Comparison of ENCODE assay signal across 9 mouse cellular contexts in genomic region chr5:43665144-43665543, GRCm38 (mm10). TPM values are rescaled to one million over a fixed set of nuclear protein-coding genes. Genes with fewer than 3 reads are reported as not detected.
DNase-seq lines count a peak whose midpoint lies in the region; ATAC-seq and TF ChIP-seq lines count a peak whose summit lies in the region.
"Had no signal": no experiment of that assay in that cellular context is flagged by ENCODE, and none has a peak within 500 bp of the region (broad histone marks: within the 10 kb centered on the region; RNA-seq: fewer than 3 reads in every experiment).

No protein-coding gene starts in this region.

- 0 out of 2 replicates have a peak overlapping the region, but pooled peaks have one; percentile 8 for H3K4me3 ChIP-seq in forebrain, postnatal 0 days (ENCODE audit: low read depth, low read length)
- H3K4me3 ChIP-seq in hindbrain, postnatal 0 days (ENCODE audit: low read length) = peak overlapping the region; percentile 29
- H3K4me3 ChIP-seq in midbrain, embryonic 10.5 days = peak overlapping the region; percentile 35

- peak overlapping the region; percentile 23; the same call in 1 of the 2 replicates for H3K4me2 ChIP-seq in forebrain, postnatal 0 days (ENCODE audit: low read depth)
- H3K4me2 ChIP-seq in hindbrain, postnatal 0 days (ENCODE audit: low read depth, low read length) = peak overlapping the region; percentile 56

- no peak overlapping the region for H3K27ac ChIP-seq in forebrain, postnatal 0 days (ENCODE audit: low read depth, low read length)
- no peak overlapping the region; the same call in 1 of the 2 replicates for H3K27ac ChIP-seq in hindbrain, postnatal 0 days
- no peak overlapping the region for H3K27ac ChIP-seq in midbrain, embryonic 10.5 days (replicated peaks)
- H3K27ac ChIP-seq: liver, embryonic 14.5 days had no signal

- H3K27me3 ChIP-seq in forebrain, postnatal 0 days (ENCODE audit: insufficient read depth, low read length) = no peaks in the 10 kb centered on the region
- H3K27me3 ChIP-seq in hindbrain, postnatal 0 days (ENCODE audit: insufficient read depth, low read length) = no peaks in the 10 kb centered on the region
- no peaks in the 10 kb centered on the region for H3K27me3 ChIP-seq in midbrain, embryonic 10.5 days (ENCODE audit: low read depth, poor library complexity, severe bottlenecking)

- DNase-seq in gastrocnemius, adult 18-20 months (ENCODE audit: low spot score) = peak; percentile 40
- no peak for DNase-seq in gastrocnemius, postnatal 25 days
- peak; percentile 62 for DNase-seq in forebrain, postnatal 0 days
- peak; percentile 77 for DNase-seq in hindbrain, postnatal 0 days (ENCODE audit: low spot score)
- no peak for DNase-seq in midbrain, embryonic 10.5 days (ENCODE audit: low spot score)
- no peak for DNase-seq in ovary, adult 18-20 months (ENCODE audit: low spot score)
- DNase-seq in adrenal gland, postnatal 25 days = no peak

- H3K4me1 ChIP-seq in forebrain, postnatal 0 days (ENCODE audit: insufficient read depth) = no peaks in the 10 kb centered on the region
- H3K4me1 ChIP-seq in hindbrain, postnatal 0 days (ENCODE audit: insufficient read depth, low read length) = peaks cover 9% of the 10 kb centered on the region
- peaks cover 41% of the 10 kb centered on the region for H3K4me1 ChIP-seq in midbrain, embryonic 10.5 days

- no peaks in the 10 kb centered on the region for H3K9me3 ChIP-seq in forebrain, postnatal 0 days (ENCODE audit: low read length)
- H3K9me3 ChIP-seq in hindbrain, postnatal 0 days (ENCODE audit: low read length) = no peaks in the 10 kb centered on the region
- H3K9me3 ChIP-seq in midbrain, embryonic 10.5 days (replicated peaks) = no peaks in the 10 kb centered on the region

- no peak for TF ChIP-seq CTCF in forebrain, postnatal 0 days (IDR thresholded peaks at IDR 0.05; ENCODE audit: low read depth)
- peak; percentile 11; the same call in 1 of the 2 replicates for TF ChIP-seq CTCF in hindbrain, postnatal 0 days (IDR thresholded peaks at IDR 0.05; ENCODE audit: low read depth)

- 12% methylated on average over 5 of the region's 5 CpGs for WGBS in forebrain, postnatal 0 days
- WGBS in hindbrain, postnatal 0 days = 20% methylated on average over 5 of the region's 5 CpGs
- 26% methylated on average over 5 of the region's 5 CpGs for WGBS in midbrain, embryonic 10.5 days

- peak; percentile 58 for ATAC-seq in forebrain, postnatal 0 days
- peak; percentile 53; the same call in 1 of the 2 replicates for ATAC-seq in hindbrain, postnatal 0 days
- ATAC-seq in inflammation-experienced regulatory T-cells, adult 6 months = no peak

- no peaks in the 10 kb centered on the region for H3K36me3 ChIP-seq in forebrain, postnatal 0 days (ENCODE audit: insufficient read depth)
- no peaks in the 10 kb centered on the region for H3K36me3 ChIP-seq in hindbrain, postnatal 0 days (ENCODE audit: insufficient read depth, low read length)
- no peaks in the 10 kb centered on the region for H3K36me3 ChIP-seq in midbrain, embryonic 10.5 days

- no peak overlapping the region for H3K9ac ChIP-seq in forebrain, postnatal 0 days
- H3K9ac ChIP-seq in hindbrain, postnatal 0 days (replicated peaks; ENCODE audit: low read length) = peak overlapping the region; percentile 17; the same call in 1 of the 2 replicates
- H3K9ac ChIP-seq: liver, embryonic 14.5 days had no signal

RNA-seq across cellular contexts. Expression of gene Cc2d2a, which starts 3.0 kb away (rescaled TPM):
- 1 to 10 TPM; 4.0 to 5.7 TPM for total RNA-seq in gastrocnemius, adult 18-20 months (2021)
- 1 to 10 TPM; 7.2 to 7.7 TPM for total RNA-seq in gastrocnemius, postnatal 25 days (2021)
- total RNA-seq in forebrain, postnatal 0 days (2014; rRNA removed) = 9.4 and 10.2 TPM in 2 replicates
- 3.2 and 5.6 TPM in 2 replicates for polyA plus RNA-seq in forebrain, postnatal 0 days (2015; fragmentation: Nextera tagmentation; extraction: Ambion mirVana)
- 5.6 and 6.6 TPM in 2 replicates for total RNA-seq in hindbrain, postnatal 0 days (2014; rRNA removed)
- 5.1 and 7.6 TPM in 2 replicates for polyA plus RNA-seq in hindbrain, postnatal 0 days (2015; fragmentation: Nextera tagmentation; extraction: Ambion mirVana)
- 8.2 and 10.4 TPM in 2 replicates for polyA plus RNA-seq in midbrain, embryonic 10.5 days (2016; fragmentation: Nextera tagmentation; extraction: Ambion mirVana)
- 1 to 10 TPM in 2 of 3 experiments, under 1 TPM in 1; 0.62 to 2.2 (median 2.2) TPM for polyA plus RNA-seq in inflammation-experienced regulatory T-cells, adult 6 months (2017; shearing (Covaris generic))
- 17.0 and 23.6 TPM in 2 replicates for total RNA-seq in adrenal gland, postnatal 25 days (2021)

Comparison
In these comparisons a context has a peak if more than half of its experiments do, and no peak if none do; other contexts are left out.
1. DNase-seq: peak in gastrocnemius, adult 18-20 months (single experiment), forebrain, postnatal 0 days (single experiment) and hindbrain, postnatal 0 days (single experiment); none in gastrocnemius, postnatal 25 days (single experiment), midbrain, embryonic 10.5 days (single experiment), ovary, adult 18-20 months (single experiment) and adrenal gland, postnatal 25 days (single experiment).
2. Peak in every context shown above with its lines, with median percentiles within 50 percentile points of each other: H3K4me3 ChIP-seq.